Mouse (Mus musculus): ENCODE measurements around the gene Coil.

DNA sequence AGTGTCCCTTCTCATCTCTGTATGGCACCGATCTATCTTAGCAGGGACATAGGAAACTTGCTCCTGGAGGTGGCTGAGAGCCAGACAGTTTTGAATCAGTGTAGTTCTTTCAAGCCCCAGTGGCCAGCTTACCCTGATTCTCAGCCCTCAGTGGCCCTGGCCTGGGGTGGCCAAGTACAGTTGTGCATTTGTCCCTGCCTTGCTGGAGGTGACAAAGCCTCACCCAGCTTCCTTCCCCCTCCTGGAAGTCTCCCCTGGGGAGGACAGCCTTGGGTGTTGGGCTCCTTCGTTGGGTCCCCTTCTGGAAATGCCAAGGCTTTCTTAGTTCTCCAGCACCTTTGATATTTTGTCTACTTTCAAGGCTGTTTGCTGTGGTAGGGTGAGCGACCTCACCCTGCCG is 33.7 kb downstream of the Coil start:
- TF ChIP-seq CHD1 (IDR thresholded peaks at IDR 0.05; ENCODE audit: low read depth, low read length) (no peak), MAZ (IDR thresholded peaks at IDR 0.05; ENCODE audit: low read depth, low read length) (no peak), BHLHE40 (IDR thresholded peaks at IDR 0.05; ENCODE audit: low read depth, low read length) (no peak), CTCF (conservative IDR thresholded peaks at IDR 0.05 in 1 of 2, IDR thresholded peaks at IDR 0.05 in 1 of 2; ENCODE audit: low read depth in 2 of 2, low read length in 2 of 2) (no peak), EP300 (IDR thresholded peaks at IDR 0.05; ENCODE audit: low read length) (no peak)
